Mouse (Mus musculus) brown adipose tissue, adult 24 weeks (tissue): Measurements from ENCODE around the gene Cib1. TPM values are rescaled to one million over a fixed set of nuclear protein-coding genes. Genes with fewer than 3 reads are reported as not detected.

Experiments
- H3K27ac ChIP-seq: fragments of 200-500 bp; replicated peaks from 2 replicates; pipeline ENCODE4 v1.5.1; 2012; ENCODE audit warnings: low read depth, mild to moderate bottlenecking, low read length
- H3K4me1 ChIP-seq: fragments of 200-500 bp; 2 replicates; pipeline ENCODE4 v1.6.1; 2012; ENCODE audit warnings: low read length, mixed read lengths; ENCODE audit not compliant: control insufficient read depth, insufficient read depth, insufficient read length
- H3K4me3 ChIP-seq: fragments of 200-500 bp; 2 replicates; pipeline ENCODE4 v1.5.1; 2012; ENCODE audit warnings: low read depth, mild to moderate bottlenecking, low read length, moderate library complexity; ENCODE audit not compliant: insufficient read depth
- polyA plus RNA-seq: library from polyadenylated mRNA; stranded (reverse); fragments of >200 nt; gene quantifications from 2 replicates; pipeline ENCODE4 v1.2.4, GENCODE M21; 2012; ENCODE audit not compliant: missing spikeins, insufficient read depth, insufficient read length

The Cib1 gene
- polyA plus RNA-seq, 1 experiment, result 56.7 TPM

GRCm38 (mm10) chr7:80188579-80189125 is 44.0 kb downstream of the Cib1 start:
- peaks cover 8% of the 10 kb centered on the region for H3K4me1 ChIP-seq
- H3K4me3 ChIP-seq, result no peak overlapping the region
- no peak overlapping the region for H3K27ac ChIP-seq

- H3K4me3 ChIP-seq, result peak overlapping the region; percentile 75
- peak overlapping the region; percentile 35 for H3K27ac ChIP-seq
- peaks cover 8% of the 10 kb centered on the region for H3K4me1 ChIP-seq
Measured at GRCm38 (mm10) chr7:80187501-80187900, 45.1 kb downstream of the Cib1 start.

GRCm38 (mm10) chr7:80186531-80187296 is 45.9 kb downstream of the Cib1 start, which contains the start of gene Sema4b:
Gene Sema4b, plus strand, starts transcription at chr7:80186841.
- Histone ChIP-seq H3K4me3 (peak within 1 kb of the TSS; percentile 75), H3K4me1 (peaks cover 8% of the 10 kb centered on the region), H3K27ac (peak within 1 kb of the TSS; percentile 83)

GRCm38 (mm10) chr7:80186021-80186420 is 46.6 kb downstream of the Cib1 start:
- Histone ChIP-seq H3K4me1 (peaks cover 8% of the 10 kb centered on the region), H3K4me3 (peak overlapping the region; percentile 75), H3K27ac (peak overlapping the region; percentile 83)

- Histone ChIP-seq H3K4me3 (no peak overlapping the region), H3K4me1 (peaks cover 8% of the 10 kb centered on the region), H3K27ac (peak overlapping the region; percentile 42; the same call in 1 of the 2 replicates)
Measured at GRCm38 (mm10) chr7:80184968-80185367, 47.6 kb downstream of the Cib1 start.

- peaks cover 8% of the 10 kb centered on the region for H3K4me1 ChIP-seq
- H3K27ac ChIP-seq, result peak overlapping the region; percentile 20; the same call in 1 of the 2 replicates
- H3K4me3 ChIP-seq, result no peak overlapping the region
Measured at GRCm38 (mm10) chr7:80184551-80184950, 48.1 kb downstream of the Cib1 start.

GRCm38 (mm10) chr7:80183969-80184368 is 48.6 kb downstream of the Cib1 start:
- Histone ChIP-seq H3K27ac (no peak overlapping the region), H3K4me1 (peaks cover 8% of the 10 kb centered on the region), H3K4me3 (no peak overlapping the region)

GRCm38 (mm10) chr7:80183466-80183865 is 49.1 kb downstream of the Cib1 start:
- H3K27ac ChIP-seq, result no peak overlapping the region
- peaks cover 8% of the 10 kb centered on the region for H3K4me1 ChIP-seq
- no peak overlapping the region for H3K4me3 ChIP-seq

GRCm38 (mm10) chr7:80182139-80182538 is 50.5 kb downstream of the Cib1 start:
- Histone ChIP-seq H3K4me3 (no peak overlapping the region), H3K27ac (no peak overlapping the region), H3K4me1 (peaks cover 5% of the 10 kb centered on the region)

GRCm38 (mm10) chr7:80181078-80181477 is 51.5 kb downstream of the Cib1 start:
- peaks cover 3% of the 10 kb centered on the region for H3K4me1 ChIP-seq
- H3K4me3 ChIP-seq, result no peak overlapping the region
- H3K27ac ChIP-seq, result no peak overlapping the region

GRCm38 (mm10) chr7:80180202-80180601 is 52.4 kb downstream of the Cib1 start:
- H3K4me3 ChIP-seq, result no peak overlapping the region
- no peaks in the 10 kb centered on the region; the same call in 1 of the 2 replicates for H3K4me1 ChIP-seq
- H3K27ac ChIP-seq, result no peak overlapping the region

GRCm38 (mm10) chr7:80179790-80180189 is 52.8 kb downstream of the Cib1 start:
- no peak overlapping the region for H3K4me3 ChIP-seq
- no peak overlapping the region for H3K27ac ChIP-seq
- H3K4me1 ChIP-seq, result no peaks in the 10 kb centered on the region; the same call in 1 of the 2 replicates

- no peak overlapping the region for H3K27ac ChIP-seq
- no peaks in the 10 kb centered on the region for H3K4me1 ChIP-seq
- no peak overlapping the region for H3K4me3 ChIP-seq
Measured at GRCm38 (mm10) chr7:80179327-80179726, 53.3 kb downstream of the Cib1 start.

GRCm38 (mm10) chr7:80178037-80178729 is 54.4 kb downstream of the Cib1 start:
- H3K4me1 ChIP-seq, result no peaks in the 10 kb centered on the region
- no peak overlapping the region for H3K4me3 ChIP-seq
- no peak overlapping the region for H3K27ac ChIP-seq

GRCm38 (mm10) chr7:80177438-80177837 is 55.2 kb downstream of the Cib1 start:
- Histone ChIP-seq H3K4me1 (no peaks in the 10 kb centered on the region), H3K4me3 (no peak overlapping the region), H3K27ac (no peak overlapping the region)
